Mouse (Mus musculus) neural tube, embryonic 15.5 days (tissue): ENCODE measurements at regions not wholly inside any gene's neighbourhood (a gene's known extent, or its start where the extent isn't known, plus 50 kb on each side); places are given as distances from the start of the nearest gene placed in this dataset.

Source experiments
- ATAC-seq: fragments of 200-750 bp; cut with Nextera tagmentation; 2 replicates; pipeline ENCODE4 v1.8.0; 2017; ENCODE audit warnings: mild to moderate bottlenecking, moderate TSS enrichment, moderate library complexity; ENCODE audit not compliant: low FRiP score
- H3K27ac ChIP-seq: fragments of 300-500 bp; sonication (generic); replicated peaks from 2 replicates; pipeline ENCODE4 v1.5.1; 2015; ENCODE audit warnings: mild to moderate bottlenecking, inconsistent platforms
- H3K27me3 ChIP-seq: fragments of 300-500 bp; sonication (generic); replicated peaks from 2 replicates; pipeline ENCODE4 v1.6.1; 2015; ENCODE audit warnings: inconsistent platforms
- H3K36me3 ChIP-seq: fragments of 300-500 bp; sonication (generic); 2 replicates; pipeline ENCODE4 v1.6.1; 2015; ENCODE audit warnings: inconsistent platforms
- H3K4me1 ChIP-seq: fragments of 300-500 bp; sonication (generic); 2 replicates; pipeline ENCODE4 v1.6.1; 2015; ENCODE audit warnings: inconsistent platforms
- H3K4me2 ChIP-seq: fragments of 300-500 bp; sonication (generic); 2 replicates; pipeline ENCODE4 v1.6.1; 2015; ENCODE audit warnings: inconsistent platforms, mild to moderate bottlenecking, moderate library complexity
- H3K4me3 ChIP-seq: fragments of 300-500 bp; sonication (generic); replicated peaks from 2 replicates; pipeline ENCODE4 v1.5.1; 2015; ENCODE audit warnings: mild to moderate bottlenecking, inconsistent platforms
- H3K9ac ChIP-seq: fragments of 300-500 bp; sonication (generic); replicated peaks from 2 replicates; pipeline ENCODE4 v1.6.1; 2015; ENCODE audit warnings: mild to moderate bottlenecking, inconsistent platforms
- H3K9me3 ChIP-seq: fragments of 300-500 bp; sonication (generic); replicated peaks from 2 replicates; pipeline ENCODE4 v1.6.1; 2016; ENCODE audit warnings: inconsistent platforms
- WGBS: fragments of 180-500 bp; shearing (Covaris S2); methylation state at CpG from one replicate; pipeline ENCODE4 v1.1.7; 2015; ENCODE audit warnings: mixed read lengths; 5-methylcytosine and 5-hydroxymethylcytosine counted together

GRCm38 (mm10) chr14:120607801-120608200 lies 129.6 kb downstream of the Rap2a start:
- 89% methylated on average over 3 of the region's 3 CpGs for WGBS
- no peak for ATAC-seq
- Histone ChIP-seq H3K27me3 (no peaks in the 10 kb centered on the region), H3K4me3 (no peak overlapping the region), H3K27ac (no peak overlapping the region), H3K9ac (no peak overlapping the region), H3K36me3 (no peaks in the 10 kb centered on the region), H3K9me3 (no peaks in the 10 kb centered on the region), H3K4me1 (peaks cover 7% of the 10 kb centered on the region; the same call in 1 of the 2 replicates), H3K4me2 (no peak overlapping the region)

- Histone ChIP-seq H3K4me2 (no peak overlapping the region), H3K36me3 (no peaks in the 10 kb centered on the region), H3K27ac (no peak overlapping the region), H3K9ac (no peak overlapping the region), H3K9me3 (no peaks in the 10 kb centered on the region), H3K4me1 (no peaks in the 10 kb centered on the region), H3K4me3 (no peak overlapping the region), H3K27me3 (no peaks in the 10 kb centered on the region)
- ATAC-seq, result no peak
- 92% methylated on average over 1 of the region's 1 CpGs for WGBS
Measured at GRCm38 (mm10) chr14:120611311-120611710, 133.1 kb downstream of the Rap2a start.

GRCm38 (mm10) chr14:120626223-120626935 lies 148.1 kb downstream of the Rap2a start:
- Histone ChIP-seq H3K4me1 (peaks cover 6% of the 10 kb centered on the region; the same call in 1 of the 2 replicates), H3K27ac (no peak overlapping the region), H3K27me3 (no peaks in the 10 kb centered on the region), H3K9me3 (no peaks in the 10 kb centered on the region), H3K36me3 (no peaks in the 10 kb centered on the region), H3K4me3 (no peak overlapping the region), H3K9ac (no peak overlapping the region), H3K4me2 (no peak overlapping the region)
- 56% methylated on average over 9 of the region's 9 CpGs for WGBS
- peak; percentile 68; the same call in 1 of the 2 replicates for ATAC-seq

GRCm38 (mm10) chr14:120626936-120627277 lies 148.7 kb downstream of the Rap2a start:
- Histone ChIP-seq H3K9ac (no peak overlapping the region), H3K36me3 (no peaks in the 10 kb centered on the region), H3K4me3 (no peak overlapping the region), H3K9me3 (no peaks in the 10 kb centered on the region), H3K27ac (0 out of 2 replicates have a peak overlapping the region, but pooled peaks have one; percentile 54), H3K4me2 (no peak overlapping the region), H3K27me3 (no peaks in the 10 kb centered on the region), H3K4me1 (peaks cover 6% of the 10 kb centered on the region; the same call in 1 of the 2 replicates)
- no peak for ATAC-seq
- 73% methylated on average over 4 of the region's 4 CpGs for WGBS

GRCm38 (mm10) chr14:120632771-120633170 lies 154.5 kb downstream of the Rap2a start:
- 55% methylated on average over 5 of the region's 5 CpGs for WGBS
- H3K36me3 ChIP-seq, result no peaks in the 10 kb centered on the region
- no peak for ATAC-seq
- H3K27me3 ChIP-seq, result no peaks in the 10 kb centered on the region
- no peaks in the 10 kb centered on the region for H3K9me3 ChIP-seq
- H3K4me2 ChIP-seq, result no peak overlapping the region
- no peak overlapping the region for H3K4me3 ChIP-seq
- H3K9ac ChIP-seq, result no peak overlapping the region
- H3K27ac ChIP-seq, result no peak overlapping the region
- peaks cover 4% of the 10 kb centered on the region; the same call in 1 of the 2 replicates for H3K4me1 ChIP-seq

GRCm38 (mm10) chr14:120636726-120637400 lies 158.6 kb downstream of the Rap2a start:
- H3K4me1 ChIP-seq, result peaks cover 4% of the 10 kb centered on the region; the same call in 1 of the 2 replicates
- H3K9ac ChIP-seq, result no peak overlapping the region
- 95% methylated on average over 6 of the region's 6 CpGs for WGBS
- no peak overlapping the region for H3K4me3 ChIP-seq
- no peak overlapping the region for H3K4me2 ChIP-seq
- no peak overlapping the region for H3K27ac ChIP-seq
- no peaks in the 10 kb centered on the region for H3K36me3 ChIP-seq
- H3K27me3 ChIP-seq, result no peaks in the 10 kb centered on the region
- no peak for ATAC-seq
- no peaks in the 10 kb centered on the region for H3K9me3 ChIP-seq

- no peak overlapping the region for H3K27ac ChIP-seq
- no peak for ATAC-seq
- no peaks in the 10 kb centered on the region for H3K27me3 ChIP-seq
- no peak overlapping the region for H3K9ac ChIP-seq
- H3K4me1 ChIP-seq, result peaks cover 4% of the 10 kb centered on the region; the same call in 1 of the 2 replicates
- no peaks in the 10 kb centered on the region for H3K36me3 ChIP-seq
- 68% methylated on average over 13 of the region's 13 CpGs for WGBS
- no peaks in the 10 kb centered on the region for H3K9me3 ChIP-seq
- no peak overlapping the region for H3K4me2 ChIP-seq
- no peak overlapping the region for H3K4me3 ChIP-seq
Measured at GRCm38 (mm10) chr14:120637486-120638125, 159.4 kb downstream of the Rap2a start.

- Histone ChIP-seq H3K4me2 (no peak overlapping the region), H3K4me1 (no peaks in the 10 kb centered on the region), H3K9ac (no peak overlapping the region), H3K4me3 (no peak overlapping the region), H3K27ac (no peak overlapping the region), H3K27me3 (no peaks in the 10 kb centered on the region), H3K36me3 (no peaks in the 10 kb centered on the region), H3K9me3 (no peaks in the 10 kb centered on the region)
- WGBS, result 91% methylated on average over 5 of the region's 5 CpGs
- ATAC-seq, result no peak
Measured at GRCm38 (mm10) chr14:120642591-120642990, 164.3 kb downstream of the Rap2a start.

- Histone ChIP-seq H3K36me3 (no peaks in the 10 kb centered on the region), H3K4me1 (no peaks in the 10 kb centered on the region), H3K27me3 (no peaks in the 10 kb centered on the region), H3K9me3 (no peaks in the 10 kb centered on the region), H3K27ac (no peak overlapping the region), H3K4me3 (no peak overlapping the region), H3K4me2 (no peak overlapping the region), H3K9ac (no peak overlapping the region)
- no peak for ATAC-seq
- WGBS, result 87% methylated on average over 7 of the region's 7 CpGs
Measured at GRCm38 (mm10) chr14:120652034-120652433, 173.8 kb downstream of the Rap2a start.

- Histone ChIP-seq H3K4me3 (no peak overlapping the region), H3K27me3 (no peaks in the 10 kb centered on the region), H3K27ac (no peak overlapping the region), H3K4me2 (no peak overlapping the region), H3K9ac (no peak overlapping the region), H3K36me3 (no peaks in the 10 kb centered on the region), H3K9me3 (no peaks in the 10 kb centered on the region), H3K4me1 (no peaks in the 10 kb centered on the region)
- 74% methylated on average over 6 of the region's 6 CpGs for WGBS
- no peak for ATAC-seq
Measured at GRCm38 (mm10) chr14:120660321-120660781, 182.1 kb downstream of the Rap2a start.

GRCm38 (mm10) chr14:120661111-120661510 lies 182.9 kb downstream of the Rap2a start:
- no peak for ATAC-seq
- H3K27ac ChIP-seq, result no peak overlapping the region
- 86% methylated on average over 5 of the region's 5 CpGs for WGBS
- no peaks in the 10 kb centered on the region for H3K27me3 ChIP-seq
- H3K4me2 ChIP-seq, result no peak overlapping the region
- H3K4me3 ChIP-seq, result no peak overlapping the region
- no peaks in the 10 kb centered on the region for H3K4me1 ChIP-seq
- H3K9me3 ChIP-seq, result no peaks in the 10 kb centered on the region
- no peak overlapping the region for H3K9ac ChIP-seq
- no peaks in the 10 kb centered on the region for H3K36me3 ChIP-seq

- Histone ChIP-seq H3K4me3 (no peak overlapping the region), H3K36me3 (no peaks in the 10 kb centered on the region), H3K27ac (no peak overlapping the region), H3K27me3 (no peaks in the 10 kb centered on the region), H3K4me1 (no peaks in the 10 kb centered on the region), H3K9ac (no peak overlapping the region), H3K4me2 (no peak overlapping the region), H3K9me3 (no peaks in the 10 kb centered on the region)
- no peak for ATAC-seq
- 72% methylated on average over 5 of the region's 5 CpGs for WGBS
Measured at GRCm38 (mm10) chr14:120669665-120670064, 191.4 kb downstream of the Rap2a start.
